In genomic region chr19:38282407-38282806, GRCm38 (mm10) we compare ENCODE assay signal across 31 mouse cellular contexts. TPM values are rescaled to one million over a fixed set of nuclear protein-coding genes. Genes with fewer than 3 reads are reported as not detected.
A peak's percentile ranks its signal among the peaks of the same experiment; 100 is the strongest.
DNase-seq lines count a peak whose midpoint lies in the region; ATAC-seq and TF ChIP-seq lines count a peak whose summit lies in the region.
"Had no signal": no experiment of that assay in that cellular context is flagged by ENCODE, and none has a peak within 500 bp of the region (broad histone marks: within the 10 kb centered on the region; RNA-seq: fewer than 3 reads in every experiment).

No protein-coding gene starts in this region.

- WGBS in midbrain, embryonic 11.5 days = 60% methylated on average over 2 of the region's 2 CpGs
- WGBS in midbrain, embryonic 16.5 days = 48% methylated on average over 2 of the region's 2 CpGs
- 8% methylated on average over 2 of the region's 2 CpGs for WGBS in limb, embryonic 10.5 days
- WGBS in intestine, postnatal 0 days = 24% methylated on average over 2 of the region's 2 CpGs

- H3K27ac ChIP-seq in midbrain, embryonic 11.5 days (ENCODE audit: low read depth, low read length) = no peak overlapping the region
- H3K27ac ChIP-seq in midbrain, embryonic 16.5 days (ENCODE audit: low read length) = no peak overlapping the region
- H3K27ac ChIP-seq in limb, embryonic 10.5 days = peak overlapping the region; percentile 42; the same call in 1 of the 2 replicates
- H3K27ac ChIP-seq in intestine, postnatal 0 days (ENCODE audit: low read depth, low read length) = no peak overlapping the region
- H3K27ac ChIP-seq: embryonic facial prominence, embryonic 15.5 days; forebrain, embryonic 12.5 days; hindbrain, embryonic 12.5 days; liver, embryonic 12.5 days; midbrain, embryonic 13.5 days; stomach, embryonic 15.5 days had no signal

- no peak for TF ChIP-seq CTCF in intestine, postnatal 0 days (IDR thresholded peaks at IDR 0.05; ENCODE audit: low read depth)

- DNase-seq in gastrocnemius, adult 18-20 months (ENCODE audit: low spot score) = peak; percentile 7
- DNase-seq in gastrocnemius, postnatal 14 days = no peak
- DNase-seq in midbrain, embryonic 11.5 days (ENCODE audit: low spot score, missing footprints) = peak; percentile 14
- DNase-seq in limb, embryonic 10.5 days (ENCODE audit: low spot score) = no peak
- DNase-seq in skeletal muscle tissue, adult 2 months (ENCODE audit: low read depth, low spot score) = peak; percentile 47
- DNase-seq in cerebellum, postnatal 25 days = no peak
- DNase-seq: adrenal gland, postnatal 10 days; cerebellum, adult 9-11 months; gastrocnemius, postnatal 36 days; heart, adult 18-20 months; heart, postnatal 36 days; kidney, adult 11 months; kidney, postnatal 4 days; left cerebral cortex, postnatal 4 days; liver, postnatal 0 days; lung, postnatal 4 days; right cerebral cortex, postnatal 14 days had no signal

- H3K4me3 ChIP-seq in midbrain, embryonic 11.5 days (ENCODE audit: low read depth, low read length) = no peak overlapping the region
- H3K4me3 ChIP-seq in midbrain, embryonic 16.5 days (ENCODE audit: low read depth, low read length) = no peak overlapping the region
- no peak overlapping the region for H3K4me3 ChIP-seq in limb, embryonic 10.5 days
- H3K4me3 ChIP-seq in intestine, postnatal 0 days (ENCODE audit: low read depth, low read length) = no peak overlapping the region
- H3K4me3 ChIP-seq: embryonic facial prominence, embryonic 15.5 days; forebrain, embryonic 12.5 days; hindbrain, embryonic 12.5 days; liver, embryonic 12.5 days; megakaryocyte, embryonic 14.5 days; midbrain, embryonic 13.5 days; stomach, embryonic 15.5 days had no signal

- H3K36me3 ChIP-seq in midbrain, embryonic 11.5 days (ENCODE audit: control insufficient read depth, insufficient read depth, low read length) = no peaks in the 10 kb centered on the region
- 0 out of 2 replicates have a peak, but pooled peaks cover 2% of the 10 kb centered on the region for H3K36me3 ChIP-seq in midbrain, embryonic 16.5 days (ENCODE audit: control insufficient read depth, insufficient read depth, low read length)
- no peaks in the 10 kb centered on the region for H3K36me3 ChIP-seq in limb, embryonic 10.5 days
- no peaks in the 10 kb centered on the region for H3K36me3 ChIP-seq in intestine, postnatal 0 days (ENCODE audit: control insufficient read depth, insufficient read depth)
- H3K36me3 ChIP-seq: embryonic facial prominence, embryonic 15.5 days; forebrain, embryonic 12.5 days; hindbrain, embryonic 12.5 days; liver, embryonic 12.5 days; midbrain, embryonic 13.5 days; stomach, embryonic 15.5 days had no signal

- no peaks in the 10 kb centered on the region for H3K9me3 ChIP-seq in midbrain, embryonic 11.5 days (ENCODE audit: control insufficient read depth, low read length)
- no peaks in the 10 kb centered on the region; the same call in 1 of the 2 replicates for H3K9me3 ChIP-seq in midbrain, embryonic 16.5 days (replicated peaks; ENCODE audit: control insufficient read depth, low read length, poor library complexity, severe bottlenecking)
- H3K9me3 ChIP-seq in limb, embryonic 10.5 days (replicated peaks) = no peaks in the 10 kb centered on the region
- H3K9me3 ChIP-seq in intestine, postnatal 0 days (ENCODE audit: control insufficient read depth) = no peaks in the 10 kb centered on the region
- H3K9me3 ChIP-seq: embryonic facial prominence, embryonic 15.5 days; hindbrain, embryonic 12.5 days; liver, embryonic 12.5 days; midbrain, embryonic 13.5 days; stomach, embryonic 15.5 days had no signal

- no peaks in the 10 kb centered on the region for H3K27me3 ChIP-seq in midbrain, embryonic 11.5 days (ENCODE audit: control insufficient read depth, insufficient read depth, low read length)
- no peaks in the 10 kb centered on the region for H3K27me3 ChIP-seq in midbrain, embryonic 16.5 days (ENCODE audit: control insufficient read depth, insufficient read depth, low read depth, low read length)
- no peaks in the 10 kb centered on the region for H3K27me3 ChIP-seq in limb, embryonic 10.5 days (ENCODE audit: low read depth, poor library complexity, severe bottlenecking)
- no peaks in the 10 kb centered on the region for H3K27me3 ChIP-seq in intestine, postnatal 0 days (replicated peaks; ENCODE audit: control insufficient read depth, insufficient read depth, low read length)
- H3K27me3 ChIP-seq: embryonic facial prominence, embryonic 15.5 days; forebrain, embryonic 12.5 days; hindbrain, embryonic 12.5 days; liver, embryonic 12.5 days; megakaryocyte, embryonic 14.5 days; midbrain, embryonic 13.5 days; stomach, embryonic 15.5 days had no signal

- H3K4me1 ChIP-seq in midbrain, embryonic 11.5 days (ENCODE audit: control insufficient read depth, insufficient read depth, low read length) = no peaks in the 10 kb centered on the region
- H3K4me1 ChIP-seq in midbrain, embryonic 16.5 days (ENCODE audit: control insufficient read depth, insufficient read depth, low read length) = no peaks in the 10 kb centered on the region
- H3K4me1 ChIP-seq in limb, embryonic 10.5 days = peaks cover 19% of the 10 kb centered on the region
- no peaks in the 10 kb centered on the region for H3K4me1 ChIP-seq in intestine, postnatal 0 days (replicated peaks; ENCODE audit: control insufficient read depth, insufficient read depth, low read length)
- H3K4me1 ChIP-seq: embryonic facial prominence, embryonic 15.5 days; forebrain, embryonic 12.5 days; hindbrain, embryonic 12.5 days; liver, embryonic 12.5 days; megakaryocyte, embryonic 14.5 days; midbrain, embryonic 13.5 days; stomach, embryonic 15.5 days had no signal

- ATAC-seq in midbrain, embryonic 11.5 days (ENCODE audit: low FRiP score) = no peak
- ATAC-seq in midbrain, embryonic 16.5 days = no peak
- ATAC-seq in intestine, postnatal 0 days = no peak
- ATAC-seq: liver, embryonic 12.5 days; liver, postnatal 0 days; midbrain, embryonic 13.5 days; Patski had no signal

- no peak overlapping the region for H3K9ac ChIP-seq in midbrain, embryonic 11.5 days (ENCODE audit: low read length)
- H3K9ac ChIP-seq in midbrain, embryonic 16.5 days (ENCODE audit: low read depth, low read length) = no peak overlapping the region
- H3K9ac ChIP-seq in intestine, postnatal 0 days (ENCODE audit: low read depth, low read length) = no peak overlapping the region
- H3K9ac ChIP-seq: embryonic facial prominence, embryonic 15.5 days; forebrain, embryonic 12.5 days; hindbrain, embryonic 12.5 days; liver, embryonic 12.5 days; liver, postnatal 0 days; midbrain, embryonic 13.5 days; stomach, embryonic 15.5 days had no signal

- intact Hi-C loops in gastrocnemius, postnatal 14 days (cut with DNase I; ENCODE audit: low total_unique reads) = no loop called here

- H3K4me2 ChIP-seq in midbrain, embryonic 11.5 days = no peak overlapping the region
- H3K4me2 ChIP-seq in midbrain, embryonic 16.5 days (ENCODE audit: low read length) = no peak overlapping the region
- no peak overlapping the region for H3K4me2 ChIP-seq in intestine, postnatal 0 days (replicated peaks; ENCODE audit: low read depth)
- H3K4me2 ChIP-seq: embryonic facial prominence, embryonic 15.5 days; forebrain, embryonic 12.5 days; heart, embryonic 11.5 days; hindbrain, embryonic 12.5 days; liver, embryonic 12.5 days; midbrain, embryonic 13.5 days; stomach, embryonic 15.5 days had no signal

RNA-seq across cellular contexts. Expression of gene Lgi1, which starts 18.1 kb away (rescaled TPM):
- total RNA-seq in gastrocnemius, adult 18-20 months (2021) = 1 to 10 TPM; 4.3 to 6.8 TPM
- 1 to 10 TPM; 2.0 to 2.6 TPM for total RNA-seq in gastrocnemius, postnatal 14 days (2021)
- polyA plus RNA-seq in midbrain, embryonic 11.5 days (2014; fragmentation: Nextera tagmentation; extraction: Ambion mirVana) = 2.0 and 2.5 TPM in 2 replicates
- 24.4 and 28.6 TPM in 2 replicates for polyA plus RNA-seq in midbrain, embryonic 16.5 days (2015; fragmentation: Nextera tagmentation; extraction: Ambion mirVana)
- 0.28 and 0.50 TPM in 2 replicates for polyA plus RNA-seq in limb, embryonic 10.5 days (2016; fragmentation: Nextera tagmentation; extraction: Ambion mirVana)
- 0.76 and 0.91 TPM in 2 replicates for polyA plus RNA-seq in intestine, postnatal 0 days (2015; fragmentation: Nextera tagmentation; extraction: Ambion mirVana)
- total RNA-seq: common myeloid progenitor, adult 5-6 weeks; MEL; monocyte, adult 5-6 weeks had no signal
- polyA plus RNA-seq: liver, postnatal 0 days had no signal

RNA-seq across cellular contexts. Expression of gene Fra10ac1, which starts 58.5 kb away (rescaled TPM):
- 10 to 100 TPM; 11.6 to 12.1 TPM for total RNA-seq in gastrocnemius, adult 18-20 months (2021)
- total RNA-seq in gastrocnemius, postnatal 14 days (2021) = 10 to 100 TPM in 1 of 2 experiments, 1 to 10 TPM in 1; 8.1 to 10.8 TPM
- 45.7 and 47.5 TPM in 2 replicates for polyA plus RNA-seq in midbrain, embryonic 11.5 days (2014; fragmentation: Nextera tagmentation; extraction: Ambion mirVana)
- 41.3 and 50.7 TPM in 2 replicates for polyA plus RNA-seq in midbrain, embryonic 16.5 days (2015; fragmentation: Nextera tagmentation; extraction: Ambion mirVana)
- 40.3 and 47.6 TPM in 2 replicates for polyA plus RNA-seq in limb, embryonic 10.5 days (2016; fragmentation: Nextera tagmentation; extraction: Ambion mirVana)
- polyA plus RNA-seq in intestine, postnatal 0 days (2015; fragmentation: Nextera tagmentation; extraction: Ambion mirVana) = 18.1 and 19.0 TPM in 2 replicates

Comparison
In these comparisons a context has a peak if more than half of its experiments do, and no peak if none do; other contexts are left out.
1. DNase-seq: peak in gastrocnemius, adult 18-20 months (single experiment), midbrain, embryonic 11.5 days (single experiment) and skeletal muscle tissue, adult 2 months (single experiment); none in gastrocnemius, postnatal 14 days (single experiment), limb, embryonic 10.5 days (single experiment) and cerebellum, postnatal 25 days (0 of 2).